Mouse (Mus musculus) heart, embryonic 14.5 days (tissue): ENCODE results near the gene Fcor. TPM values are rescaled to one million over a fixed set of nuclear protein-coding genes. Genes with fewer than 3 reads are reported as not detected.

Experiments used
- polyA plus RNA-seq: library from polyadenylated mRNA; unstranded; fragments of >200 nt; fragmentation: Nextera tagmentation; extraction: Ambion mirVana; gene quantifications from 2 replicates; pipeline ENCODE4 v1.2.1, GENCODE M21; 2014

The Fcor gene
- polyA plus RNA-seq, 1 experiment from 2014 or later, result 10.0 TPM

Other genes starting within 250 kb of the Fcor start
- 5.0 and 5.4 TPM in 2 replicates for gene Pex11g, start 204.7 kb downstream of the Fcor start, polyA plus RNA-seq
- gene Tex45, start 201.5 kb downstream of the Fcor start, polyA plus RNA-seq, result not detected in 2 replicates
- gene Zfp358, start 179.2 kb downstream of the Fcor start, polyA plus RNA-seq, result 11.5 and 17.4 TPM in 2 replicates
- 36.0 and 38.0 TPM in 2 replicates for gene Mcoln1, start 171.9 kb downstream of the Fcor start, polyA plus RNA-seq
- 11.1 and 15.8 TPM in 2 replicates for gene Pnpla6, start 157.0 kb downstream of the Fcor start, polyA plus RNA-seq
- gene C330021F23Rik, start 104.4 kb downstream of the Fcor start, polyA plus RNA-seq, result 5.1 and 8.5 TPM in 2 replicates
- gene Camsap3, start 85.1 kb downstream of the Fcor start, polyA plus RNA-seq, result 1.6 and 2.9 TPM in 2 replicates
- gene Xab2, start 51.0 kb downstream of the Fcor start, polyA plus RNA-seq, result 29.0 and 30.9 TPM in 2 replicates
- gene Pet100, start 50.8 kb downstream of the Fcor start, polyA plus RNA-seq, result 113 and 114 TPM in 2 replicates
- not detected in 2 replicates for gene Pcp2, start 46.8 kb downstream of the Fcor start, polyA plus RNA-seq
- gene Stxbp2, start 41.4 kb downstream of the Fcor start, polyA plus RNA-seq, result 39.0 and 40.2 TPM in 2 replicates
- gene Retn, start 16.6 kb downstream of the Fcor start, polyA plus RNA-seq, result not detected in 2 replicates
- gene Mcemp1, start 6.6 kb downstream of the Fcor start, polyA plus RNA-seq, result 0.18 and 0.22 TPM in 2 replicates
- 27.6 and 28.4 TPM in 2 replicates for gene Trappc5, start 3.9 kb upstream of the Fcor start, polyA plus RNA-seq
- not detected in 2 replicates for gene Fcer2a, start 21.8 kb upstream of the Fcor start, polyA plus RNA-seq
- gene Clec4g, start 48.3 kb upstream of the Fcor start, polyA plus RNA-seq, result 4.3 and 6.0 TPM in 2 replicates
- not detected in 2 replicates for gene Cd209a, start 76.6 kb upstream of the Fcor start, polyA plus RNA-seq
- not detected in 2 replicates for gene Cd209e, start 181.9 kb upstream of the Fcor start, polyA plus RNA-seq
- gene Cd209d, start 206.2 kb upstream of the Fcor start, polyA plus RNA-seq, result not detected in 2 replicates